Mouse (Mus musculus) bone marrow macrophage, adult 2 months (primary cell): ENCODE data around the gene Cep112. TPM values are rescaled to one million over a fixed set of nuclear protein-coding genes. Genes with fewer than 3 reads are reported as not detected.

Experiments used
- H3K27ac ChIP-seq: 2 replicates; pipeline ENCODE4 v1.5.1; 2012; ENCODE audit warnings: low read depth, low read length; ENCODE audit not compliant: insufficient read depth
- H3K4me1 ChIP-seq: 2 replicates; pipeline ENCODE4 v1.6.1; 2012; ENCODE audit warnings: low read length; ENCODE audit not compliant: control insufficient read depth, insufficient read depth
- H3K4me3 ChIP-seq: 2 replicates; pipeline ENCODE4 v1.5.1; 2012; ENCODE audit warnings: mild to moderate bottlenecking, low read length, moderate library complexity; ENCODE audit not compliant: insufficient read depth
- CTCF ChIP-seq: IDR thresholded peaks from 2 replicates; pipeline ENCODE4 v1.5.1; 2012; ENCODE audit warnings: low read depth, mild to moderate bottlenecking, low read length, moderate library complexity
- POLR2A ChIP-seq: IDR thresholded peaks from 2 replicates; pipeline ENCODE4 v1.6.1; 2012; ENCODE audit warnings: mild to moderate bottlenecking, low read depth, low read length, borderline replicate concordance
- polyA plus RNA-seq: library from polyadenylated mRNA; stranded (reverse); fragments of >200 nt; gene quantifications from 2 replicates; pipeline ENCODE4 v1.2.4, GENCODE M21; 2012; ENCODE audit not compliant: missing spikeins, insufficient read depth, insufficient read length

Cep112 gene
- polyA plus RNA-seq, 1 experiment = 5.0 TPM

DNA sequence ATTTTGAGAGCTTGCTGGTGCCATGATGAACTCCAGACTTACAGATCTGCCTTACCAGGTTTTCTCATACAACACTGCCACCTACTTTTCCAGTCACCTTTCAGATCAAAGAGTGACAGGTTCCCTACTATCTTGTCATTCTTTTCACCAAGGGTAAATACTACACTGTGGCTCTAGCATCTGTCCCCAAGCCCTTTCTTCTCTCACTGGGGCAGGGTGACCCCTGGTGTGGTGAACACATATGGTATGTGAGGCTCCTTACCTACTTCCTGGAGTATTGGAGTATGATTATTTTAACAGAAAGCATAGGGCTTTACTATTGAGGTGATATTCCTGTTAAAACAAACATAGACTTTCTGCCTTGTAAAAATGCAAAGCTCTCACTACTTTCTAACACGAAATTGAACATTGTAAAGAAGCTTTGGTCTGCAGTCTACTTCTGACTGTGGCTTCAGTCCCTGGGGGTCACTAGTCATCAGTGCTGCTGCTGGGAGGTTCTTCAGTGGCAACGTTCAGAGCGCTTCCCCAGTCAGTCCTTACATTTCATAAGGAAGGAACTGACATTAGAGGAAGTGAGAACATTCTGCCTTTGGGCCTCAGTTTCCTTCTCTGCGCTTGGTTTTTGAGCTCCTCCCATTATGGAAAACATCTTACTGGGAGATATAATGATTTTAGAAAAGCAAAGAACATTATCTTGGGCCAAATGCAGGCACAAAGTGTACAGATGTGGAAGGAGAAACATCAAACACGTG is 168.4 kb downstream of the Cep112 start:
- no peaks in the 10 kb centered on the region for H3K4me1 ChIP-seq
- no peak overlapping the region for H3K27ac ChIP-seq
- no peak overlapping the region for H3K4me3 ChIP-seq
- TF ChIP-seq POLR2A (no peak), CTCF (no peak)

DNA sequence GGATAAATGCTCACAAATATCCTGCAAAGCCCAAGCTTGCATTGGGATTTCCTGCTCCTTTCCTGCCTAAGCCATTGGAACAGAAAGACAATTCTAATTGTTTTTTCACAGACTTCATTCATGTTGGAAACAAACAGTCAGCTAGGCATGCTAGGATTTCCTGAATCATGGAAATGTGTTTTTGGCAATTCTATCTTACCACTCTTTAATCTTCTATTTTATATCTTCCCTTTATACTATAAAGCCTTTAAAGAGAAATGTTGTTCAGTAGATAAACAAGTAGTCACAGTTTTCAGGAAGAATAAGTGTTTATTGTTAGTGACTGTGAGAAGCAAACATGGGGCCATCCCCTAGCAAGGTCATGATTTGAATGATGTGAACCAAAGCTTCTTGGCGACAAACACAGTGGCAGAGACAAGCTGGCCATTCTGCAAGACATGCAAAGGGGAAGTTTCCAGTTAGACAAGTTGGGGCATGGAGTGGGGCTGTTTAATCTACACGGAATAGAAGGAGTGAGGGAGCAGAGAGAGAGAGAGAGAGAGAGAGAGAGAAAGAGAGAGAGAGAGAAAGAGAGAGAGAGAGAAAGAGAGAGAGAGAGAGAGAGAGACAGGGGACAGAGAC is 169.1 kb downstream of the Cep112 start:
- no peak for TF ChIP-seq CTCF
- TF ChIP-seq POLR2A = no peak
- Histone ChIP-seq H3K4me1 (no peaks in the 10 kb centered on the region), H3K27ac (no peak overlapping the region), H3K4me3 (no peak overlapping the region)

DNA sequence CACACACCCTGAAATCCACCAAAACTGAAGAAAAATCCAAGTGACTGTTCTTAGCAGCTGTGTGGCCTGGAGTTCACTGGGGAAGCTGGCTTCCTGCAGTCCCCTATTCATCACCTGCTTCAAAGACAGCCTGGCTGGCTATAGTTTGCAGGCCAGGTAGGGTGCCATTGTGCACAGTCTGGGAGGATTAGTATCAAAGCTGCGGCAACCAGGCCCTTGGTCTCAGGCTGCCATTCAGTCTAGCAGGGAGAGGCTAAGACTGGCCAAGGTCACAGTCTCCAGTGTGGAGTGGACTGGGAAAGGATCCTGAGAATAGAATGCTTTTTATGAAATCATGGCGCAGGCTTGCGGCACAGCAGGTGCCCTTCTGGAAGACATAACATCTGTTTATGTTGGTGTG is 180.3 kb downstream of the Cep112 start:
- TF ChIP-seq POLR2A (no peak), CTCF (no peak)

DNA sequence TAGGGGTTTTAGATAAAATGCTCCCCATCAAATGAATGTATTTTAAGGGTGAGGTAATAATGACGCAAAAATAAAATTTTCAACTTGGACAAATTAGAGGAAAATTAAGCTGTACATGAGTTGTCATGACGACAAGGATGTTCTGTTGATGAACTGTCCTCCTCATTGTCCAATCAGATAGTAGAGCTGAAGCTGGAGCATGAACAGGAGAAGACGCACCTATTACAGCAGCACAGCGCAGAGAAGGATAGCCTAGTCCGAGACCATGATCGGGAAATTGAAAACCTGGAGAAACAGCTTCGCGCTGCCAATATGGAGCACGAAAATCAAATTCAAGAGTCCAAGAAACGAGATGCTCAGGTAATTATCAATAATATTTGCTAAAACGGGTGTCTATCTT is 181.0 kb downstream of the Cep112 start:
- Histone ChIP-seq H3K27ac (no peak overlapping the region), H3K4me1 (no peaks in the 10 kb centered on the region), H3K4me3 (no peak overlapping the region)
- TF ChIP-seq CTCF (no peak), POLR2A (no peak)

More for the DNA sequence above, 180.3 kb downstream of the Cep112 start:
- H3K4me1 ChIP-seq = no peaks in the 10 kb centered on the region
- H3K27ac ChIP-seq = no peak overlapping the region
- no peak overlapping the region for H3K4me3 ChIP-seq

DNA sequence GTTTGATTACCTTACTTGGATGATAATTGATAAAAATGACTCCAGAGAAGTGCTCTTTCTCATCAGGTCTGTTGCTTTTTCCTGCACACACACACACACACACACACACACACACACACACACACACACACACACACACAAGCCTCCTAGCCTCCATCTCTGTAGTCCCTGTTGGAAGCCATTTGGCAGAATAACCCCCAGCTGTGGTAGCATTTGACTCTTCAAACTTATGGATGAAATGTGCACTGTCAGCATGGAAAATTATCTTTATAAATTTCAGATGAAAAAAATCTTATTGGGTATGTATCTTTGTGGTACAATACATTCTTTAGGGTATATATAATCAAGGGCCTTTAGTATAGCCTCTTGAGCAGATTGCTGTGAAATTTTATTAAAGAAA is 181.8 kb downstream of the Cep112 start:
- Histone ChIP-seq H3K4me3 (no peak overlapping the region), H3K27ac (no peak overlapping the region), H3K4me1 (no peaks in the 10 kb centered on the region)
- TF ChIP-seq POLR2A = no peak

DNA sequence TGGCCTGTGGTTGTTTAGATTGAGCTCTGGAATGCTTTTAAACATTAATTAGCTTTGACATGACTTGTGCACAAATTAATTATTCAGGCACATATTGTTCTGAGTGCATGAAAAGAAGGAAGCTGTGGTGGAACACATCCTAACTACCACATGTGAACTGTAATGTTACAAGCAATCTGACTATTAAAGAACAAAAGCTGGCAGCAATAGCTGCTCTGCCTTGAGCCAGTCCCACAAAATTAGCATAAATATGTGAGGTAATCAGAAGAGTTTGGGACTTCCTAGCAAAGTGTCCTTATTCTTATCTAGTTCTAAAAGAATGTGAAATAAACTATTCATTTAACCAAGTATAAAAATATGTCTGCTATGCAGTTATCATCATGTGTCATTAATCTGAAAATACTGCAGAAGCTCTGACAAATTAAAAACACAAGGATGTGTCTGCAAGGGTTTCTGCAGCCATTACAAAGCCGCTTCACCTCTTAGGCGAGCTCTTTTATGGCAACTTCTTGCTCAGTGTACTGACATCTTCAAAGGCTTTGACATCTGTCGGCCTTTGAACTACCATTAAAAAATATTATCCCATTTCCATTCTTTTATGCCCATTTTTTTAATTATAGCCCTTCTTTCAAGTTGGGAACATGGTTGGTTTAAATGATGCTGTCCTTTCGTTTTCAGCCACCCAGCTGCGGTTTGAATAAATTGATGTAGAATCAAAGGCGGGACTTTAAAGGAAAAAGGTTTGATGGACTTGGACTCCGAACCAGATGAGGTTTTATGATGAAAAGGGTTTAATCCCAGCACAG is 195.8 kb downstream of the Cep112 start:
- no peak overlapping the region for H3K4me3 ChIP-seq
- no peak overlapping the region for H3K27ac ChIP-seq
- TF ChIP-seq CTCF (no peak), POLR2A (no peak)
- no peaks in the 10 kb centered on the region for H3K4me1 ChIP-seq

DNA sequence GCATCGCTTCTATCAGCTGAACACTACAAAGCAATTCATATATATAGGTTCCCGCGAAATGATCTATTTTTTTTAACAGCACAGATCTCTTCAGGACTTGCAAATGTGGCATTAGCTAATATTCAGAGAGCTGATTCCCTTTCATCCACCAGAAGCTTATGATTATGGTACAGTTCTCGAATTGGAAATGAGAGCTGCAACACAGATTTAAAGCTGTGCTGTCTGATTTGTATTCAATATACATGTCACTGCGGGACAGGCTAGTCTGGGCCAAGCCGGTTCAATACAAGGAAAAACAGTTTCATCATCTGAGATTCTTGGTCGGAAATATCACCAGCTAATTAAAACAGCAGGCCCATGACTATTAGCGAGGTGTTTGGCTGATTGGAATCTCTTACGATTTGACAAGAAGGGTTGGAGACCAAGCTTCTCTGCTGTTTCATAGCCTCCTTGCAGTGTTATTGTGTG is 196.5 kb downstream of the Cep112 start:
- Histone ChIP-seq H3K27ac (no peak overlapping the region), H3K4me1 (no peaks in the 10 kb centered on the region), H3K4me3 (no peak overlapping the region)
- no peak for TF ChIP-seq POLR2A
- TF ChIP-seq CTCF = no peak

DNA sequence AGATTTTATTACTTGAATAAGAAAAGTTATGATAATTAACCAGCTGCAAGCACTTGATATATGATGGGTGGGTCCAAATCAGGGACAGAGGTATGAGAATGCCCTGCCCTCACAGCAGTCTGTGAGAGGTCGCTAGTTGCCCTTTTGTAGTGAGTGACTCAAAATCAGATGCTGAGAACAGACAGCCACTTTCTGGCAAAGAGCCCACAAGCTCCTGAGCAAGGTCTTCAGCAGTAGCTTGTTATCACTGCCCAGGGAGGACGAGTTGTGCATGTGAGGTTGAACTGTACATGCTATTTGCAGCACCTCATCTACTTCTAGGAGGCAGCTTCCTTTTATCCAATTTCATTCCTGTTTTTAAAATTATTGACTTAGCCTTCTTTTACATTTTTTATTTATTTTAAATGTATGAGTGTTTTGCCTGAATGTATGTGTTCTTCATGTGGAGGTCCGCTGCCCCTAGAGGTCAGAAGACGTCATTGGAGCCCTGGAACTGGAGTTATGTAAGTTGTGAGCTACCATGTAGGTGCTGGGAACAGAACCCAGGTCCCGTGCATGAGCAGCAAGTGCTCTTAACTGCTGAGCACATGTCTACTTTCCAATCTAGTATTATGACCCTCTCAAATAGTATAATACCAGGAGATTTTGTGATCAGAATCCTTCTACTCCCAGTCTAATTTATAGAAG is 200.7 kb downstream of the Cep112 start:
- no peak overlapping the region for H3K4me3 ChIP-seq
- TF ChIP-seq POLR2A = no peak
- no peaks in the 10 kb centered on the region for H3K4me1 ChIP-seq
- H3K27ac ChIP-seq = no peak overlapping the region

DNA sequence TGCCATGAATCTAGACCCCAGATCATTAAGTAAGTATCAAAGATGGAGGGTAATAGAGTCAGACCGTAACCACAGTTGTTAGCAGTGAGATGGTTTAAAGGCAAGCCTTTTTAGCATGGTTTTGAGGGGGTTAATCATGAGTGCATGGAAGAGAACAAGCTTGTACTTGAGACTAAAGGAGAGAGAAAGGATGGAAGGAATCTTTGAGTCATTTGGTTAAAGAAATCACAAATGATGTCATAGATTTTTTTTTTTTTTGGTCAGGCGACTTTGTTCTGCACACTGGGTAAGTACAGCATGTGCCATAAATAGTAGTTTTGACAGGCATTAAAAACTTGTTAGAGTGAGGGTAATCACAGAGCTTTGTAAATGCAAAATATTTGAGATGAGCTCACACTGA is 212.8 kb downstream of the Cep112 start:
- no peak overlapping the region for H3K27ac ChIP-seq
- H3K4me1 ChIP-seq = no peaks in the 10 kb centered on the region
- no peak overlapping the region for H3K4me3 ChIP-seq
- TF ChIP-seq CTCF = no peak
- TF ChIP-seq POLR2A = no peak

DNA sequence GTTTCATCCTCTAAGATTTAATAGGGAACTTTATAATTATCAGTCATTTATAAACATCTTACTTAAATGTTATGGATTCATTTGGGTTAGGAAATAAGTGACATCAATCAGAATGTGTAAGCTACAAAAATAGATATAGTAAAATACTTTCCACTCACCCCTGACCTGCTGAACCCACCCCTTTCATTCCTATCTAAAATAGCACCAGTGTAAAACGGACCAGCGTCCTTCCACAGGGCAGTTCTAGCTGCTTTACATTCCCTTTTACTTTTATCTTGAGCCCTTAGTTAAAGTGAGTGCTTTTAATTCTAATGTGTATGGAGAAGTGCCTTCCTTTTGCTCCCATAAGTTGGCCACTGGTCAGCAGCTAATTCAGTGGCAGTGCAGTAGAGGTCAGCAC is 230.6 kb downstream of the Cep112 start:
- H3K27ac ChIP-seq = no peak overlapping the region
- H3K4me1 ChIP-seq = no peaks in the 10 kb centered on the region
- no peak overlapping the region for H3K4me3 ChIP-seq
- TF ChIP-seq POLR2A (no peak), CTCF (no peak)

DNA sequence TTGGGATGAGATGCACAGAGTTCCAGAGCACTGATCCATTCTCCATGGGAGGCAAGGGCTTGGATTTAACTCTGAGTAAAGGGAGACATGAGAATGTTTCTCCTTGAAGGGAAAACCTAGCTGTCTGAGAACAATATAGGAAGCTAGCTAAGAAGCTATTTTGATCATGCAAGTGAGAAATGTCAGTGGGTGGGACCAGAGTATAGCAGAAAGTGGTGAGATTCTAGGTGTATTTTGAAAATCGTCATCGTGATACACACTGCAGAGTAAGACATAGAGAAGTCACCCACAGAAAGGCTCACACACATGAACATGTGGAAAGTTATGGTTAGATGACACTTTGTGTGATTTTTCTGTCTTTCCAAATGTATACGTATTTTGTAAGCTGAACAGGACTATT is 257.0 kb downstream of the Cep112 start:
- TF ChIP-seq CTCF = no peak
- H3K27ac ChIP-seq = no peak overlapping the region
- no peaks in the 10 kb centered on the region for H3K4me1 ChIP-seq
- H3K4me3 ChIP-seq = no peak overlapping the region
